Mouse (Mus musculus): ENCODE measurements around the gene Tmem269.

Gene Tmem269

GRCm38 (mm10) chr4:119180133-119180707, 37.8 kb downstream of the Tmem269 start:
- no peak for DNase-seq

- DNase-seq: no peak
These were observed 39.7 kb downstream of the Tmem269 start for GRCm38 (mm10) chr4:119178331-119178730.

GRCm38 (mm10) chr4:119177702-119178101, 40.3 kb downstream of the Tmem269 start:
- no peak for DNase-seq

GRCm38 (mm10) chr4:119173851-119174453, 44.1 kb downstream of the Tmem269 start, which contains the start of gene Zfp691:
Zfp691 (minus strand) TSS chr4:119174195.
- peak; percentile 94 for DNase-seq

GRCm38 (mm10) chr4:119172919-119173650, 44.9 kb downstream of the Tmem269 start:
- peak; percentile 27 for DNase-seq

- peak; percentile 86 for DNase-seq
These were observed 50.4 kb downstream of the Tmem269 start for GRCm38 (mm10) chr4:119167663-119168062.

- no peak for DNase-seq
These were observed 50.9 kb downstream of the Tmem269 start for GRCm38 (mm10) chr4:119167068-119167467.

- DNase-seq: no peak
These were observed 52.1 kb downstream of the Tmem269 start for GRCm38 (mm10) chr4:119165916-119166315.

GRCm38 (mm10) chr4:119162990-119163389, 55.0 kb downstream of the Tmem269 start:
- no peak for DNase-seq

GRCm38 (mm10) chr4:119161358-119161757, 56.7 kb downstream of the Tmem269 start:
- DNase-seq: no peak

- DNase-seq: no peak
These were observed 60.1 kb downstream of the Tmem269 start for GRCm38 (mm10) chr4:119157891-119158290.

GRCm38 (mm10) chr4:119157186-119157585, 60.8 kb downstream of the Tmem269 start:
- DNase-seq: peak; percentile 47

All from cerebellum, adult 8-10 months (tissue).